Mouse (Mus musculus) forebrain, embryonic 16.5 days (tissue): Measurements from ENCODE around the gene Mybbp1a. TPM values are rescaled to one million over a fixed set of nuclear protein-coding genes. Genes with fewer than 3 reads are reported as not detected.
A peak's percentile ranks its signal among the peaks of the same experiment; 100 is the strongest.
"Not testable (repeated sequence)": the region's sequence is repeated elsewhere in the genome, so short reads cannot be mapped to it uniquely, and the experiment has no call there.

ENCODE experiments used
- ATAC-seq: fragments of 200-750 bp; cut with Nextera tagmentation; 2 replicates; pipeline ENCODE4 v1.8.0; 2017; ENCODE audit warnings: mild to moderate bottlenecking, moderate library complexity
- H3K27ac ChIP-seq: fragments of 300-500 bp; sonication (generic); 2 replicates; pipeline ENCODE4 v1.5.1; 2014; ENCODE audit warnings: low read length, control low read depth
- H3K27me3 ChIP-seq: fragments of 300-500 bp; sonication (generic); replicated peaks from 2 replicates; pipeline ENCODE4 v1.6.1; 2014; ENCODE audit warnings: low read length; ENCODE audit not compliant: control insufficient read depth, insufficient read depth
- H3K36me3 ChIP-seq: fragments of 300-500 bp; sonication (generic); 2 replicates; pipeline ENCODE4 v1.6.1; 2014; ENCODE audit not compliant: control insufficient read depth, insufficient read depth
- H3K4me1 ChIP-seq: fragments of 300-500 bp; sonication (generic); replicated peaks from 2 replicates; pipeline ENCODE4 v1.6.1; 2014; ENCODE audit warnings: low read length; ENCODE audit not compliant: control insufficient read depth, insufficient read depth
- H3K4me2 ChIP-seq: fragments of 300-500 bp; sonication (generic); 2 replicates; pipeline ENCODE4 v1.6.1; 2014; ENCODE audit warnings: mild to moderate bottlenecking, low read length, control low read depth
- H3K4me3 ChIP-seq: fragments of 300-500 bp; sonication (generic); replicated peaks from 2 replicates; pipeline ENCODE4 v1.5.1; 2014; ENCODE audit warnings: mild to moderate bottlenecking, low read length, control low read depth
- H3K9ac ChIP-seq: fragments of 300-500 bp; sonication (generic); replicated peaks from 2 replicates; pipeline ENCODE4 v1.6.1; 2014; ENCODE audit warnings: low read depth, low read length, control low read depth
- H3K9me3 ChIP-seq: fragments of 300-500 bp; sonication (generic); 2 replicates; pipeline ENCODE4 v1.6.1; 2016; ENCODE audit warnings: low read length; ENCODE audit not compliant: control insufficient read depth
- WGBS: fragments of 180-500 bp; shearing (Covaris S2); extraction: QIAGEN DNeasy Blood & Tissue Kit; methylation state at CpG from one replicate; pipeline ENCODE4 v1.1.7; 2014; 5-methylcytosine and 5-hydroxymethylcytosine counted together
- polyA plus RNA-seq: library from polyadenylated mRNA; unstranded; fragments of >200 nt; fragmentation: Nextera tagmentation; extraction: Ambion mirVana; gene quantifications from 2 replicates; pipeline ENCODE4 v1.2.1, GENCODE M21; 2015

Mybbp1a gene
- polyA plus RNA-seq, 1 experiment from 2014 or later: 98.2 TPM

DNA sequence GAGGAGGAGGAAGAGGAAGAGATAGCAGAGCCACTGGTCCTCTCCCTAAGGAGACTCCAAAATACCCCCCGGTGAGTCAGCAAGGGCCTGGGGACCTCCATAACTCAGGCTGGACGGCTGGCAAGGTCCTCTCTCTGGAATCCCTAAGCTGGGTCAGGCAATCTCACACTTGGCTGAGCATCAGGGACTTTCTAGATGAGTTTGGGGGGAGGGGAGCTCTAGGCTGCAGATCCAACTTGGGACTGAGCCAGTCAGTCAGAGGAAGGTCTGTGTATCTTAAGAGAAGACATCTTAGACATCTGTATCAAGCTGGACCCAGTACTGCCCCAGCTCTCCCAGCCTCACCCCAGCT is 5.5 kb upstream of the Mybbp1a start:
- no peak overlapping the region for H3K9ac ChIP-seq
- ATAC-seq: no peak
- WGBS: 50% methylated on average over 2 of the region's 2 CpGs
- peaks cover 3% of the 10 kb centered on the region; the same call in 1 of the 2 replicates for H3K4me1 ChIP-seq
- no peaks in the 10 kb centered on the region for H3K9me3 ChIP-seq
- no peak overlapping the region for H3K4me2 ChIP-seq
- no peaks in the 10 kb centered on the region for H3K27me3 ChIP-seq
- no peak overlapping the region for H3K4me3 ChIP-seq
- no peak overlapping the region for H3K27ac ChIP-seq
- no peaks in the 10 kb centered on the region for H3K36me3 ChIP-seq

DNA sequence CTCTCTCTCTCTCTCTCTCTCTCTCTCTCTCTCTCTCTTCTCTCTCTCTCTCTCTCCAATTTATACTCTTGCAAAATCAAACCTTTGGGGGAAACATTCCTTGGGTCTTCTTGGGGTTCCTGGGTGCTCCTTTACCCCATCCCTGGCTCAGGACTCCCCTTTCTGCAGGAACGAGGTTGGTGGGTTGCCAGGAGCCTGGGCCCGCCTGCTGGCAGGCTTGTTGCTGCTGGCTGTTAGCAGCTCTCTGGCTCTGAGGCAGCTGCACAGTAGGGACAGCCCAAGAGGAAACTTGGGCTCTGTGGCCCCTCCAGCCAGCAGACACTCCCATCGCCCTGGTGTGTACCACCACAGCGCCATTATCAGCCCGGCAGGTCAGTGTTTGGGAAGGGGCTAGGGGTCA is 4.9 kb upstream of the Mybbp1a start:
- no peak overlapping the region for H3K4me2 ChIP-seq
- no peaks in the 10 kb centered on the region for H3K36me3 ChIP-seq
- WGBS: 73% methylated on average over 5 of the region's 5 CpGs
- H3K27ac ChIP-seq: no peak overlapping the region
- no peaks in the 10 kb centered on the region for H3K9me3 ChIP-seq
- H3K9ac ChIP-seq: no peak overlapping the region
- H3K4me3 ChIP-seq: no peak overlapping the region
- H3K27me3 ChIP-seq: no peaks in the 10 kb centered on the region
- ATAC-seq: no peak
- H3K4me1 ChIP-seq: peaks cover 3% of the 10 kb centered on the region; the same call in 1 of the 2 replicates

DNA sequence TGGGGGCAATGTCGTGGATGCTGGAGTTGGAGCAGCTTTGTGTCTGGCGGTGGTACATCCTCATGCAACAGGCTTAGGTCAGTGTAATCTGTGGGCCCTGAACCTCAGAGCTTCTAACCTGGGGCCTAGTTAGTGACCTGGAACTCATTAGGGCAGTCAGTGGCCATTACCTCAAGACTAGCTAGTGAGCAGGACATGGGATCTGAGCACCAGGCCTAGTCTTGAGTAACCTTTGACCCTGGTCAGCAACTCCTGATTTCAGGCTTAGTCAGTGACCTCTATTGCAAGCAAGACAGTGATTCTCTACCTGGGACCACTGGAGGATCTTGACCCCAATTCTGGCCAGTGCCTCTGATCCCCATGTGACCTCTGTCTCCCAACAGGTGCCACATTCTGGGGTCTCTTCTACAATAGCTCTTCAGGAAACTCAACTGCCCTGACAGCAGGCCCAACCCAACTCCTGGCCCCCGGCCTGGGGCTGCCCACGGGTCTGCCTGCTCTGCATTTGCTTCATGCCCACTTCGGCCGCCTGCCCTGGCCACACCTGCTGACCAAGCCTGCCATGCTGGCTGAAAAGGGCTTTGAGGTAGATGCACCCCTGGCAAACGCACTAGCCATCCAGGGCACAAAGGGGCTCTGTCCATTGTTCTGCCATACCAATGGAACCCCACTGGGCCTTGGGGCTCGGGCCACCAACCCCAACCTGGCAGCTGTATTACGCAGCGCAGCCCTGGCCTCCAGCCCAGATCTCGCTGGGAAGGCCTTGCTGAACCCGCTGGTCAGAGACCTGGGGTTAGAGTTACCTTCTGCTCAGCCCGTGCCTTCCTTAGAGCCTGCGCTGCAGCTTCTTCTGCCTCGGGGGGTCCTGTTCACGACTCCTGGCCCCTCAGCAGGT is 4.2 kb upstream of the Mybbp1a start:
- no peak overlapping the region for H3K9ac ChIP-seq
- H3K27ac ChIP-seq: no peak overlapping the region
- WGBS: 72% methylated on average over 16 of the region's 16 CpGs
- H3K27me3 ChIP-seq: no peaks in the 10 kb centered on the region
- ATAC-seq: no peak
- no peak overlapping the region for H3K4me2 ChIP-seq
- H3K36me3 ChIP-seq: no peaks in the 10 kb centered on the region
- H3K4me3 ChIP-seq: no peak overlapping the region
- H3K9me3 ChIP-seq: no peaks in the 10 kb centered on the region
- H3K4me1 ChIP-seq: peaks cover 7% of the 10 kb centered on the region

DNA sequence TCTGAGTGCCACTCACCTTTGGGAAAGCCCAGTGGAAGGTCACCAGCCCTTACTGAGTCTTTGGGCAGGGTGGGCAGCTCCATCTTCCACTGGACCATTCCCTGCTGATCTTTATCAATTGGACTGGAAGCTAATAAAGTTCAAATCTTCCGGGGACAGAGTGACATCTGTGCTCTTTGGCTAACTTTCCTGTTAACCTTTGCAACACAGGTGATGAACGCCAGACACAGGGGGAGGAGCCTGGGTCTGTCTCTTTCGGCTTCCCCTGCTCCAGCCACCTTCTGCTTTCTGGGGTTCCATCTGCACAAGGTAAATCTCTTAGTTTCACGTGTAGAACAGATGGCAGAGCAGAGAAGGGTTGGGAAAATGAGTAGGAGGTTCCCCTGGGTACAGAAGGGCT is 2.7 kb upstream of the Mybbp1a start:
- Histone ChIP-seq H3K4me1 (peaks cover 16% of the 10 kb centered on the region), H3K4me2 (no peak overlapping the region), H3K9ac (no peak overlapping the region), H3K27me3 (no peaks in the 10 kb centered on the region), H3K4me3 (no peak overlapping the region), H3K9me3 (no peaks in the 10 kb centered on the region), H3K27ac (no peak overlapping the region), H3K36me3 (peaks cover 9% of the 10 kb centered on the region)
- ATAC-seq: no peak
- WGBS: 74% methylated on average over 4 of the region's 4 CpGs

DNA sequence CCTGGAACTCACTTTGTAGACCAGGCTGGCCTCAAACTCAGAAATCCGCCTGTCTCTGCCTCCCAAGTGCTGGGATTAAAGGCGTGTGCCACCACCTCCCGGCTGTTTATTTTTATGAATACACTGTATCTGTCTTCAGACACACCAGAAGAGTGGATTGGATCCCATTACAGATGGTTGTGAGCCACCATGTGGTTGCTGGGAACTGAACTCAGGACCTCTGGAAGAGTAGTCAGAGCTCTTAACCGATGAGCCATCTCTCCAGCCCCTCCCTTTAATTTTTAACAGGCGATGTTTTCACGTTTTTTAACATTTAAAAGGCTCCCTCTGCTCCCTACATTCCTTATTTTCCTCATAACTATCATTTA is 574 bp upstream of the Mybbp1a start:
- peak overlapping the region; percentile 95 for H3K27ac ChIP-seq
- H3K9me3 ChIP-seq, H3K27me3 ChIP-seq: not testable (repeated sequence)
- peak overlapping the region; percentile 71 for H3K9ac ChIP-seq
- peaks cover 29% of the 10 kb centered on the region for H3K36me3 ChIP-seq
- peak overlapping the region; percentile 98 for H3K4me2 ChIP-seq
- peak; percentile 40; the same call in 1 of the 2 replicates for ATAC-seq
- peaks cover 16% of the 10 kb centered on the region for H3K4me1 ChIP-seq
- H3K4me3 ChIP-seq: peak overlapping the region; percentile 86
- 39% methylated on average over 6 of the region's 6 CpGs for WGBS

DNA sequence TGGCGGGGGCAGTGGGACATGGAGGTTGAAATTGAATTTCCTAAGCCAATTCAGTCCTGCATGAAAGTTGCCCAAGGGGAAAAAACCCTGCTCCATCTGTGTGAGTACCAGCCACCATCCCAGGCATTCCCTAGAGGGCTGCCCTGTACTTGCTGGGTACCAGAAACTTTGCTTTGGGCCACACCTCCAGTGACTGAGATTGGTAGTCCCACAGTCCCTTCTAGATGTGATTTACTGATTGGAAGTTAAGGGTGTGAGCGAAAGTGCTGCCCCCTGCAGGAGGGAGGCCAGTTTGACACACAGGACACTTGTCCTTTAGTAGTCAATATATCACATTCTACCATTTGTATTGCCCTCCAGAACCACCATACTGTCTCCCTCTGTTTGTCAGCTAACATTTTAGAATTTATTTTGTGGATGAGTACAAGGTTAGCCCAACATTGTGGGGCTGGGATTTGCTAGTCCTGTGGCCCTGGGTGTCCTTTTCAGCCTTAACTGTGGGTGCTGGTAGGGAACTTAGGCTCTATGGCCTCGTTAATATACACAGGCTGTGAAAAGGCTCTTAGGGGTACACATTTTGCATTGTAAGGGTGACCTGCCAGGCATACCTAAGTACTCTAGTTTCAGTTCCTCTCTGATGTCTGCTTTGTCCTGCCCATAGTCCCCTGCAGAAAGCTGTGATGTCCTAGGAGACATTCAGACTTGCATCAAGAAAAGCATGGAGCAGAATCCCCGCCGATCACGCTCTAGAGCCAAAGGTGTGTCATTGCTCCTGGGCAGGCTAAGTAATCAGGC is 5.4 kb downstream of the Mybbp1a start:
- ATAC-seq: no peak
- no peaks in the 10 kb centered on the region for H3K27me3 ChIP-seq
- 94% methylated on average over 6 of the region's 6 CpGs for WGBS
- peaks cover 13% of the 10 kb centered on the region for H3K4me1 ChIP-seq
- H3K4me3 ChIP-seq: no peak overlapping the region
- H3K36me3 ChIP-seq: peaks cover 79% of the 10 kb centered on the region
- no peaks in the 10 kb centered on the region for H3K9me3 ChIP-seq
- no peak overlapping the region for H3K4me2 ChIP-seq
- H3K27ac ChIP-seq: no peak overlapping the region
- H3K9ac ChIP-seq: no peak overlapping the region

DNA sequence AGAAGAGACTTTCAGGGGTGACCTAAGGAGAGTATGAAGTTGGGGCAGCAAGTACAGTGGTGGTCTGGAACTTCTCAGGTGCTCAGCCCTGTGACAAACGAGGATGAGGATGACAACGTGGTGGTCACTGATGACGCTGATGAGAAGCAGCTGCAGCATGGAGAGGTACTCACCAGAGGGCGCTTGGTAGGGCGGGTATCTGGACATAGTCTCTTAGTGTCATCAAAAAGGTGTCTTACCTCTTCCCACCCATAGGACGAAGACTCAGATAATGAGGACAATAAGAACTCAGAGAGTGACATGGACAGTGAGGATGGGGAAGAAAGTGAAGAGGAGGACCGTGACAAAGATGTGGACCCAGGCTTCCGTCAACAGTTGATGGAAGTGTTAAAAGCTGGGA is 6.3 kb downstream of the Mybbp1a start:
- H3K4me2 ChIP-seq: no peak overlapping the region
- 91% methylated on average over 8 of the region's 8 CpGs for WGBS
- ATAC-seq: no peak
- H3K4me3 ChIP-seq: no peak overlapping the region
- H3K9me3 ChIP-seq: no peaks in the 10 kb centered on the region
- peaks cover 81% of the 10 kb centered on the region for H3K36me3 ChIP-seq
- no peak overlapping the region for H3K27ac ChIP-seq
- H3K4me1 ChIP-seq: peaks cover 4% of the 10 kb centered on the region
- H3K9ac ChIP-seq: no peak overlapping the region
- no peaks in the 10 kb centered on the region for H3K27me3 ChIP-seq

DNA sequence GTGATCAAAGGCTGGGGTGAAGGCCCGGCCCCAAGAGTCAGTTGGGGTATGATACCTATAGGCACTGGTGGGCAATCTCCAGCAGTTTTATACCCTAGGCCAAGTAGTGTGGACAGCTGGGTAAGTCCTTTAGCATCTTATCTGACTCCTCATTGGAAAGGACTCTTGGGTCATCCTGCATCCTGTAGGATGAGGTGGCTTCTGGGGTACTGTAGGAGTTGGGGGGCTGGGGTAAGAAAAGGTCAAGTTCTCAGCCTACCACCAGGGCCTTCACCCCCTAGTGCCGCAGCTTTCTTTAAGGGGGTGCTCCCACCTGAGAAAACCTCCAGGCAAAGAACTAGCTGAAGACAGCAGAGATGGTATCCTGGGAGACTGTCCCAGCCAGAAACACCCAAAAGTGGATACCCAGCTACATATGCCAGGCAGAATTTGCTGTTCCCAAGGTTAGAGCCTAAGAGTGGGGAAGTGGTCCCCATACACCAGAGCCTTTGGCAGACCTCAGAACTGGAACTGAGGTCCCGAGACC is 11.0 kb downstream of the Mybbp1a start:
- Histone ChIP-seq H3K9ac (no peak overlapping the region), H3K27ac (no peak overlapping the region), H3K4me2 (no peak overlapping the region), H3K36me3 (peaks cover 40% of the 10 kb centered on the region), H3K27me3 (no peaks in the 10 kb centered on the region), H3K4me1 (no peaks in the 10 kb centered on the region), H3K4me3 (no peak overlapping the region), H3K9me3 (no peaks in the 10 kb centered on the region)
- ATAC-seq: no peak
- WGBS: 80% methylated on average over 3 of the region's 3 CpGs
